Mouse (Mus musculus) testis, adult 2 months (tissue): Measurements from ENCODE around the gene Hist2h2ab. TPM values are rescaled to one million over a fixed set of nuclear protein-coding genes. Genes with fewer than 3 reads are reported as not detected.
"Not testable (repeated sequence)": the region's sequence is repeated elsewhere in the genome, so short reads cannot be mapped to it uniquely, and the experiment has no call there.

Source experiments
- H3K27ac ChIP-seq: fragments of 200-500 bp; 2 replicates; pipeline ENCODE4 v1.5.1; 2012; ENCODE audit warnings: low read depth, low read length; ENCODE audit not compliant: control insufficient read depth, insufficient read depth
- H3K27me3 ChIP-seq: fragments of 200-500 bp; 2 replicates; pipeline ENCODE4 v1.6.1; 2012; ENCODE audit warnings: mild to moderate bottlenecking, low read length, moderate library complexity; ENCODE audit not compliant: control insufficient read depth, insufficient read depth
- H3K36me3 ChIP-seq: fragments of 200-500 bp; 2 replicates; pipeline ENCODE4 v1.6.1; 2012; ENCODE audit warnings: mild to moderate bottlenecking, low read length; ENCODE audit not compliant: control insufficient read depth, insufficient read depth
- H3K4me1 ChIP-seq: fragments of 200-500 bp; 2 replicates; pipeline ENCODE4 v1.6.1; 2012; ENCODE audit warnings: low read length; ENCODE audit not compliant: control insufficient read depth, insufficient read depth
- H3K4me3 ChIP-seq: fragments of 200-500 bp; 2 replicates; pipeline ENCODE4 v1.5.1; 2012; ENCODE audit warnings: low read depth, mild to moderate bottlenecking, low read length, moderate library complexity, mixed read lengths; ENCODE audit not compliant: control insufficient read depth
- CTCF ChIP-seq: fragments of 200-500 bp; IDR thresholded peaks from 2 replicates; pipeline ENCODE4 v1.5.1; 2012; ENCODE audit warnings: low read depth, mild to moderate bottlenecking, inconsistent platforms, low read length, moderate library complexity; ENCODE audit not compliant: control insufficient read depth, insufficient read depth, insufficient replicate concordance
- POLR2A ChIP-seq: fragments of 200-500 bp; IDR thresholded peaks from 2 replicates; pipeline ENCODE4 v1.6.1; 2012; ENCODE audit warnings: low read depth, mild to moderate bottlenecking, inconsistent platforms, low read length, moderate library complexity; ENCODE audit not compliant: control insufficient read depth
- polyA plus RNA-seq: library from polyadenylated mRNA; depleted of rRNA; stranded (reverse); fragments of >200 nt; gene quantifications from 2 replicates; pipeline ENCODE4 v1.2.3, GENCODE M21; 2012

The Hist2h2ab gene
- polyA plus RNA-seq, 1 experiment: 3.7 TPM

DNA sequence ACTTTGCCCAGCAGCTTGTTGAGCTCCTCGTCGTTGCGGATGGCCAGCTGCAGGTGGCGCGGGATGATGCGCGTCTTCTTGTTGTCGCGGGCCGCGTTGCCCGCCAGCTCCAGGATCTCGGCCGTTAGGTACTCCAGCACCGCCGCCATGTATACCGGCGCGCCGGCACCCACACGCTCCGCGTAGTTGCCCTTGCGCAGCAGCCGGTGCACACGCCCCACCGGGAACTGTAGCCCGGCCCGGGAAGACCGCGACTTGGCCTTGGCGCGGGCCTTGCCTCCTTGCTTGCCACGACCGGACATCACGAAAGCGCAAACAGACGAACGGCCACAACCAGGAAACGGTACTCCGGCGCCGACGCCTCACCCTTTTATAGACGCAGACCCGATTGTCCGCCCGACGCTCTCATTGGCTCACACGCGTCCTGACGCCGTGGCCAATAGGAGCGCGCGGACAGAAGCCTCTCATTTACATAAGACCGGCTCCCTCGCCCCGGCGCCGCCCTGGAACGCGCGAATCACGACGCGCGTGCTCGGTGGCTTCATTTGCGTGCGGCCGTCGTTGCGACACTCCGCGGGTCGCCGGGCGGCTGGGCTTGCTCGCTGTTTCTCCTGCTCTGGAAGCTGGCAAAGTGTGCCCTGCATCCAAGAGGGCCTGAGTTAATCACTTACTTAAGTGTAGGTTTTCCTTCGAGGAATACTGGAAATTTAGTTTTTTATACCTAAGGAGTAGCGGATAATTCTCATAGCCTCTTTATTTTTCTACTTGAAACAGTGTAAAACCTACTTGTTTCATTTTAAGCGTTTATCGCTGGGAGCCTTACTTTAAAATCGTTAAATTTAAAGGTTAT lies 20.5 kb downstream of the Hist2h2ab start, which contains the start of gene Hist2h2aa2:
Gene Hist2h2aa2 (minus strand): TSS at position 328 of the 850 bp plus-strand sequence.
- H3K4me3 ChIP-seq: peak within 1 kb of the TSS; percentile 86
- not testable (repeated sequence) for H3K4me1 ChIP-seq, H3K27me3 ChIP-seq, H3K36me3 ChIP-seq
- peak within 1 kb of the TSS; percentile 84 for H3K27ac ChIP-seq
- TF ChIP-seq POLR2A: peak; percentile 73

DNA sequence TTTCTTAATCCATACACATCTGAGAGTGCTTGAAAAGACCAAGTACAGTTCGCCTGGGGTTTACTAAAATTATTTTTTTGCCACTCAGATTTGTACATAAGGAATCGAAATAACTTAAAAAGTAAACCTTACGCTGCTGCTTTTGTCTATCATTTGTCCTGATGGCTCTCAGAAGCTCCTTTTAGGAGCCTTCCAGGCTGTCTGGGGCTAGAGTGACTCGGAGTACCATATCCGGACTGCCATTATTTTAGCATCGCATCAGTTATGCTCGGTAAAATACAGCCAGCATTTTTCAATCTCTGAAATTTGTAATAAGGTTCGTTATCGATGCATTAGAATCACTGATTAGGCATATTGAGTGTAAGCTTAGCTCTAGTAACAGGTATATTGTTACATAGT lies 21.1 kb downstream of the Hist2h2ab start:
- Histone ChIP-seq H3K4me3 (peak overlapping the region; percentile 74; the same call in 1 of the 2 replicates), H3K36me3 (no peaks in the 10 kb centered on the region), H3K4me1 (peaks cover 5% of the 10 kb centered on the region; the same call in 1 of the 2 replicates), H3K27me3 (no peaks in the 10 kb centered on the region), H3K27ac (peak overlapping the region; percentile 84)
- TF ChIP-seq CTCF (no peak), POLR2A (no peak)

DNA sequence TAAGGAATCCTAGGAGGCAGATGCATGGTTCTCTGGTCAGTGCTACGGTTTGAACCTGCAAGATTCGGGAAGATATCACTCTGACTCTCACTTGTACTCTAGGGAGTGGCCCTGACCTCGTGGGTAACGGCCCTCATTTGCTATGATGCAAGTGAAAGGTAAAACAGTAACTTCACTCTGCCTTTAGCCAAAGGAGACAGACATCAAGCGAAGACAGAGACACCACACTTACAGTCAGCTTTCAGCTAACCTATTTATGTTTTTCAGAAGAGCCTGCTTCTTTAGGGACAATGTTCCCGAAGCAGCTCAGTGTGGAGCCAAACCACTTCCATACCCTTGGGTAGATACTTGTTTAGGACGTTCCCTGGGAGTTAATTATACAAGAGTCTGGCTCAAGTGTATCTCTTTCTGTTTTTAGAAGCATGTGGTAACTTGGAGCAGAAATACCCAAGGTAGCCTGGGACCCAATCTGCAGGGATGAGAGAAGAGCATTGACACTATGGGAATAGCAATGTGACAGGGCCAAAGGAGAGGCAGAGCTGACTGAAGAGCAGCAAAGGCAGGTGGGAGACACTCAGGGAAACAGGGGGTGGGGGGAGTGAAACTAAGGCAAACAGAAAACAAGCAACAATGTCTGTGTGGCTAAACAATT lies 24.4 kb downstream of the Hist2h2ab start:
- peaks cover 2% of the 10 kb centered on the region for H3K4me1 ChIP-seq
- H3K27ac ChIP-seq: peak overlapping the region; percentile 5
- H3K4me3 ChIP-seq: peak overlapping the region; percentile 73
- H3K27me3 ChIP-seq: no peaks in the 10 kb centered on the region
- no peak for TF ChIP-seq CTCF
- TF ChIP-seq POLR2A: no peak
- no peaks in the 10 kb centered on the region for H3K36me3 ChIP-seq

DNA sequence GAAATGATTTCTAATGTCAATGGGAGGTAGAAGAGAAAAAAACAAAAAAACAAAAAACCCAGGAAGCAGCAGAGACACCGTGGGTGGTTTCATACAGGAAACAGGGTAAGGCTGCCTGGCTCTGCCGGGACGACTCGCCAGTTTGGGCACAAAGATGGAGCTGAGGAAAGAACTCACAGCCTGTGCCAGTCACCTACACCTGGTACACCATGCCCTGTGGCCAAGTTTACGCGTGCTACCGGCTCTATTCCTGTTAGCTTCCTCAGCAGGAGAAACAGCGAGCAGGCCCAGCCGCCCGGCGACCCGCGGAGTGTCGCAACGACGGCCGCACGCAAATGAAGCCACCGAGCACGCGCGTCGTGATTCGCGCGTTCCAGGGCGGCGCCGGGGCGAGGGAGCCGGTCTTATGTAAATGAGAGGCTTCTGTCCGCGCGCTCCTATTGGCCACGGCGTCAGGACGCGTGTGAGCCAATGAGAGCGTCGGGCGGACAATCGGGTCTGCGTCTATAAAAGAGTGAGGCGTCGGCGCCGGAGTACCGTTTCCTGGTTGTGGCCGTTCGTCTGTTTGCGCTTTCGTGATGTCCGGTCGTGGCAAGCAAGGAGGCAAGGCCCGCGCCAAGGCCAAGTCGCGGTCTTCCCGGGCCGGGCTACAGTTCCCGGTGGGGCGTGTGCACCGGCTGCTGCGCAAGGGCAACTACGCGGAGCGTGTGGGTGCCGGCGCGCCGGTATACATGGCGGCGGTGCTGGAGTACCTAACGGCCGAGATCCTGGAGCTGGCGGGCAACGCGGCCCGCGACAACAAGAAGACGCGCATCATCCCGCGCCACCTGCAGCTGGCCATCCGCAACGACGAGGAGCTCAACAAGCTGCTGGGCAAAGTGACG lies 25.6 kb downstream of the Hist2h2ab start, which contains the start of gene Hist2h2aa1:
Gene Hist2h2aa1 (plus strand): TSS at position 495 of the 884 bp plus-strand sequence.
- Histone ChIP-seq H3K27ac (peak within 1 kb of the TSS; percentile 100), H3K4me3 (peak within 1 kb of the TSS; percentile 100)
- not testable (repeated sequence) for H3K4me1 ChIP-seq

DNA sequence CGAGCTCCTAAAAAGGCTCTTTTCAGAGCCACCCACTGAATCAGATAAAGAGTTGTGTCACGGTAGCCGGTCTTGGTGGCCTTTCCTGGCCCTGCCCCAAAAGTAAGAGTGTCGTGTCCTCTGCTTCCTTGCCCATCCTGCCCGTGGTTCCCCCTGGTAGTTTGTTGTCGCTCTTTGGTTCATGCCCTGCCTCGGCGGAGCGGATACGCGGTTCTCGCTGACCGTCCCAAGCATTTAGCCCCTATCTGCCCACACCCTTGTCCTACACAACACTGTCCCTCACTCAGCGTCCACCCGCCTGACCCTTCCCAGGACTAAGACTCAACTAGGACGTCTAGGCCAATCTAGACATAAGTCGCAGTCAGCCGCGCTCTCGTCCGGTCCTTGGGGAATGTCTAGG lies 26.4 kb downstream of the Hist2h2ab start:
- Histone ChIP-seq H3K4me3 (peak overlapping the region; percentile 84), H3K27ac (peak overlapping the region; percentile 85)
- H3K4me1 ChIP-seq, H3K36me3 ChIP-seq, H3K27me3 ChIP-seq: not testable (repeated sequence)

More for the DNA sequence above, 25.6 kb downstream of the Hist2h2ab start, which contains the start of gene Hist2h2aa1:
- H3K27me3 ChIP-seq, H3K36me3 ChIP-seq: not testable (repeated sequence)
- 0 out of 2 replicates have a peak, but pooled peaks have one; percentile 1 for TF ChIP-seq CTCF
- TF ChIP-seq POLR2A: peak; percentile 57; the same call in 1 of the 2 replicates

DNA sequence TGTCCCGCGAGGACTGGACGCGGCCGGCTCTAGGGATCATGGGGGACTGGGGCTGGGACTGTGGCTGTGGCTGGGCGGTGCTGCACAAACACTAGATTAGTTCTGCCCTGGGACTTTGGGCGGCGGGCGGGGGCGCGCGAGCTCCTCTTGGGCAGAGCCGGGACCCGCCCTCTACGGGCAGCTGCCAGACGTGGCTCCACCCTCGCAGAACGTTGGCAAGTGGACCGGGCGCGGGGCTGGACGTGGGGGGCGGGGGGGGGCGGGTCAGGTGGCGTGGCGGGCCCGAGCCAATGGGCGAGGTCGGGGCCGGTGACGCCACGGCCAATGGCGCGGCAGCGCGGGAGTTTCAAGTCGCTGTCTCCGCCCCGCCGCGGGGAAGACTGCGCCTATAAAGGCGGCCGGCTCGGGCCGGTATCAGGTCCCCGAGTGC lies 26.8 kb downstream of the Hist2h2ab start, which contains the start of gene Hist2h3c1:
Gene Hist2h3c1 (plus strand): TSS at position 259 of the 430 bp plus-strand sequence.
- H3K36me3 ChIP-seq, H3K27me3 ChIP-seq, H3K4me1 ChIP-seq: not testable (repeated sequence)
- Histone ChIP-seq H3K4me3 (peak within 1 kb of the TSS; percentile 84), H3K27ac (peak within 1 kb of the TSS; percentile 85)
